Mouse (Mus musculus): ENCODE measurements around the gene Myrip. TPM values are rescaled to one million over a fixed set of nuclear protein-coding genes. Genes with fewer than 3 reads are reported as not detected.

Gene Myrip
- total and polyA plus RNA-seq, 3 experiments, result 0.03 TPM; not detected in 2

- no peak for DNase-seq (ENCODE audit: low read depth, low spot score)
- Histone ChIP-seq H3K27me3 (ENCODE audit: control insufficient read depth in 1 of 2, insufficient read depth in 2 of 2, low read length in 2 of 2) (no peaks in the 10 kb centered on the region), H3K9ac (ENCODE audit: control insufficient read depth, low read depth, low read length, poor library complexity, severe bottlenecking) (no peak overlapping the region), H3K27ac (ENCODE audit: control insufficient read depth, low read depth, low read length) (no peak overlapping the region), H3K79me2 (ENCODE audit: control insufficient read depth, insufficient read depth, low read length, poor library complexity) (no peaks in the 10 kb centered on the region), H3K4me3 (ENCODE audit: control insufficient read depth in 1 of 2, insufficient read depth in 1 of 2, low read depth in 2 of 2, low read length in 2 of 2) (no peak overlapping the region), H3K9me3 (replicated peaks; ENCODE audit: insufficient read depth, low read length) (no peaks in the 10 kb centered on the region), H3K4me1 (ENCODE audit: control insufficient read depth in 1 of 2, insufficient read depth in 2 of 2, low read length in 2 of 2) (no peaks in the 10 kb centered on the region), H3K36me3 (ENCODE audit: control insufficient read depth in 1 of 2, insufficient read depth in 2 of 2, low read length in 2 of 2) (no peaks in the 10 kb centered on the region)
- no peak for TF ChIP-seq USF1 (IDR thresholded peaks at IDR 0.05; ENCODE audit: low read depth, low read length)
- TF ChIP-seq MAX (IDR thresholded peaks at IDR 0.05; ENCODE audit: low read length), result no peak
- no peak for TF ChIP-seq MYB (IDR thresholded peaks at IDR 0.05; ENCODE audit: low read depth, low read length)
- no peak for TF ChIP-seq MAZ (IDR thresholded peaks at IDR 0.05; ENCODE audit: low read depth, low read length)
- TF ChIP-seq TBP (IDR thresholded peaks at IDR 0.05; ENCODE audit: low read depth, low read length), result no peak
- TF ChIP-seq RAD21 (IDR thresholded peaks at IDR 0.05; ENCODE audit: low read depth, low read length), result no peak
- no peak for TF ChIP-seq JUND (IDR thresholded peaks at IDR 0.05; ENCODE audit: low read depth, low read length)
- no peak for TF ChIP-seq E2F4 (IDR thresholded peaks at IDR 0.05; ENCODE audit: borderline replicate concordance, low read depth, low read length)
- TF ChIP-seq ELF1 (IDR thresholded peaks at IDR 0.05; ENCODE audit: low read depth, low read length), result no peak
- TF ChIP-seq GABPA (IDR thresholded peaks at IDR 0.05; ENCODE audit: low read depth, low read length), result no peak
- TF ChIP-seq POLR2A (IDR thresholded peaks at IDR 0.05; ENCODE audit: control insufficient read depth in 1 of 2, insufficient read depth in 1 of 2, low read depth in 1 of 2, low read length in 2 of 2, poor library complexity in 1 of 2), result no peak
These were observed 3.2 kb downstream of the Myrip start for GRCm38 (mm10) chr9:120304300-120305137.

GRCm38 (mm10) chr9:120315171-120315570 is 13.9 kb downstream of the Myrip start:
- Histone ChIP-seq H3K36me3 (ENCODE audit: control insufficient read depth in 1 of 2, insufficient read depth in 2 of 2, low read length in 2 of 2) (no peaks in the 10 kb centered on the region), H3K4me1 (ENCODE audit: control insufficient read depth in 1 of 2, insufficient read depth in 2 of 2, low read length in 2 of 2) (no peaks in the 10 kb centered on the region), H3K27ac (ENCODE audit: control insufficient read depth, low read depth, low read length) (no peak overlapping the region), H3K79me2 (ENCODE audit: control insufficient read depth, insufficient read depth, low read length, poor library complexity) (no peaks in the 10 kb centered on the region), H3K9me3 (replicated peaks; ENCODE audit: insufficient read depth, low read length) (no peaks in the 10 kb centered on the region), H3K27me3 (ENCODE audit: control insufficient read depth in 1 of 2, insufficient read depth in 2 of 2, low read length in 2 of 2) (no peaks in the 10 kb centered on the region), H3K9ac (ENCODE audit: control insufficient read depth, low read depth, low read length, poor library complexity, severe bottlenecking) (no peak overlapping the region), H3K4me3 (ENCODE audit: control insufficient read depth in 1 of 2, insufficient read depth in 1 of 2, low read depth in 2 of 2, low read length in 2 of 2) (no peak overlapping the region)
- no peak for DNase-seq (ENCODE audit: low read depth, low spot score)
- TF ChIP-seq NELFE (IDR thresholded peaks at IDR 0.05; ENCODE audit: low read depth, low read length), result no peak
- no peak for TF ChIP-seq POLR2AphosphoS5 (IDR thresholded peaks at IDR 0.05; ENCODE audit: borderline replicate concordance, low read depth, low read length)
- no peak for TF ChIP-seq NRF1 (IDR thresholded peaks at IDR 0.05; ENCODE audit: insufficient read depth, low read depth, low read length, poor library complexity, severe bottlenecking)
- TF ChIP-seq MAX (IDR thresholded peaks at IDR 0.05; ENCODE audit: low read length), result no peak
- no peak for TF ChIP-seq MYC (IDR thresholded peaks at IDR 0.05; ENCODE audit: low read depth, low read length)
- TF ChIP-seq CTCF (IDR thresholded peaks at IDR 0.05 in 2 of 3, conservative IDR thresholded peaks at IDR 0.05 in 1 of 3; ENCODE audit: control insufficient read depth in 1 of 3, insufficient read depth in 1 of 3, low read depth in 2 of 3, low read length in 3 of 3, poor library complexity in 1 of 3, severe bottlenecking in 1 of 3), result no peak
- TF ChIP-seq SIN3A (IDR thresholded peaks at IDR 0.05; ENCODE audit: low read length), result no peak
- no peak for TF ChIP-seq CHD2 (IDR thresholded peaks at IDR 0.05; ENCODE audit: low read length)

Measured in MEL (cell line).